Mouse (Mus musculus): ENCODE measurements around the gene Olfr735. TPM values are rescaled to one million over a fixed set of nuclear protein-coding genes. Genes with fewer than 3 reads are reported as not detected.

Gene Olfr735
- total RNA-seq (2021): not detected

- no peak for DNase-seq
Observed at GRCm38 (mm10) chr14:50348796-50349195, at the start of gene Olfr735. Gene Olfr735 (minus strand): TSS chr14:50348872.

GRCm38 (mm10) chr14:50380863-50381262, 32.2 kb upstream of the Olfr735 start, which contains the start of gene Olfr736:
Gene Olfr736 (plus strand): TSS chr14:50381163.
- DNase-seq: no peak

- no peak for DNase-seq
Observed at GRCm38 (mm10) chr14:50363561-50363960, 14.9 kb upstream of the Olfr735 start.

DNA sequence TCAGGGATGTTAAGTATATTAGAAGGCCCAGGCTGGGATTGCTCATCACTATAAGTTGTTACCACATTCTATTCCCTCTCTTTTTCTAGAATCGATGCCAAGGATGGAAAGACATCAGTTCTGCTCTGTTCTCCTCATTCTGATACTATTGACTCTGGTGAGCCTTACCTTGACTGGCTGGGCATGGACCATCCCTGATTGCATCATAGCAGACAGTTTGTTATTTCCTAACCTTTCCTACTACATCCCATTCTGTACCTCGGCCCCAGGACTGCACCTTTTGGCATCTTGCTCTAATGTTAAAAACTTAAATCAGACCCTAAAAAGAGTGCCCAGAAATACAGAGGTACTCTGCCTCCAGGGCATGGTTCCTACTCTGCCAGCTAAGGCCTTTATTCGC, 11.8 kb upstream of the Olfr735 start:
- DNase-seq: no peak

- no peak for DNase-seq
Observed at GRCm38 (mm10) chr14:50357593-50357992, 8.9 kb upstream of the Olfr735 start, which contains the start of gene Tlr11. Gene Tlr11 (plus strand): TSS chr14:50357914.

DNA sequence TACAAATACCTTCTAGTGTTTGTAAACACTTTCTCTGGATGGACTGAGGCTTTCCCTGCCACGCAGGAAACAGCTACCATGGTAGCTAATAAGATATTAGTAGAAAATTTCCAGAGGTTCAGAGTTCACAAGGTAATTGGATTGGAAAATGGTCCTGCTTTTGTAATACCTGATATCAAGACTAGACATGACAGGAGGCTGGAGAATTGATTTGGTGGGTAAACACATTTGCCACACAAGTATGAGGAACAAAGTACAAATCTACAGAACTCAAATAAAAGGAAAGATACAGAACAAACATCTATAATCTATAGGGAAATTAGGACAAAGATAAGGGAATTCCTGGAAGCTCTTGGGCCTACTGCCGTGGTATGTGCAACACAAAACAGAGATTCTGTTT, 8.1 kb upstream of the Olfr735 start:
- no peak for DNase-seq

- DNase-seq: no peak
Observed at GRCm38 (mm10) chr14:50352438-50352837, 3.8 kb upstream of the Olfr735 start.

DNA sequence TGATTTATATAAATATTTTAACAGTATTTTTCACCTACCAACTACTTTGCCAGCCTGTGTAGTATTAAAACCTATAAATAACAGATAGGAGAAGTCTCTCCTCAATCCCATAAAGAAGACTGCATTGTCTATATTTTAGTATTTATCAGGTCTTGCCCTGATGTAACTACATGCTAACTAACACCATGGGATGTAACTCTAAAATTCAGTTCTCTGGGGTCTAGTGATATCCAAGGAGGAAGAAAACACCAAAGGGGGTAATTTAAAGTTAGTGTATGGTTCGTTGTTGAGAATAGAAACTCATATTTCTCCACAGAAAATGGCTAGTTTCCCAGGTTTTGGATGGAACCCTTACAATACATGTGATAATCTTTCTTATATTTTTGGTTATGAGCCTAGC, 22.0 kb downstream of the Olfr735 start, which contains the start of gene Olfr734:
Gene Olfr734 (minus strand): TSS at position 101 of the 400 bp plus-strand sequence.
- no peak for DNase-seq

DNA sequence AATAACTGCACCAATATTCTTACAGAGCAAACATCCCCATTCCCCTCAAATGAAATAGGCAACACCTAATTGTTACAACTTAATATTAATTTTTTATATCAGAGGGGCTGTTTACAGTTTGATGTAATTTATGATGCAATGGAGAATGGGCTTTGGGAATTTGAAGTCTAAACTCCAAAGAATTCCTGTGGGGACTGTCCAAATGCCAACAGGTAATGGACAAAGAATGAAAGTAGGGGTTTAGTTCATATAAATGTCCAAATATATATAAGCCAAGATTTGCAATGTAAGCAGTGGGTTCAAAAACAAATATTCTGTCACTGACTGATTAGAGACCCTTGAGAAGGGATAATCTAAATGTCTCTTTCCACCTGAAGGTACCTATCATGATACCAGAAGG, 47.2 kb downstream of the Olfr735 start, which contains the start of gene Olfr733:
Gene Olfr733 (minus strand): TSS at position 101 of the 400 bp plus-strand sequence.
- DNase-seq: no peak

Other genes with a start within 250 kb of the Olfr735 start
- not detected for gene Olfr727, start 225.7 kb downstream of the Olfr735 start, total RNA-seq (2021)
- gene Olfr728, start 206.2 kb downstream of the Olfr735 start, total RNA-seq (2021): not detected
- gene Olfr729, start 196.0 kb downstream of the Olfr735 start, total RNA-seq (2021): not detected
- not detected for gene Olfr730, start 160.7 kb downstream of the Olfr735 start, total RNA-seq (2021)
- gene Olfr731, start 107.0 kb downstream of the Olfr735 start, total RNA-seq (2021): not detected
- not detected for gene Olfr732, start 64.7 kb downstream of the Olfr735 start, total RNA-seq (2021)
- not detected for gene Olfr733, start 47.4 kb downstream of the Olfr735 start, total RNA-seq (2021)
- not detected for gene Olfr734, start 22.1 kb downstream of the Olfr735 start, total RNA-seq (2021)
- gene Tlr11, start 9.0 kb upstream of the Olfr735 start, total RNA-seq (2021): not detected
- gene Olfr736, start 32.3 kb upstream of the Olfr735 start, total RNA-seq (2021): not detected
- gene Olfr738, start 58.7 kb upstream of the Olfr735 start, total RNA-seq (2021): not detected
- gene Olfr739, start 69.8 kb upstream of the Olfr735 start, total RNA-seq (2021): not detected
- gene Olfr740, start 96.7 kb upstream of the Olfr735 start, total RNA-seq (2021): not detected
- not detected for gene Olfr741, start 123.9 kb upstream of the Olfr735 start, total RNA-seq (2021)
- gene Olfr742, start 154.7 kb upstream of the Olfr735 start, total RNA-seq (2021): not detected
- not detected for gene Olfr743, start 173.0 kb upstream of the Olfr735 start, total RNA-seq (2021)